Mouse (Mus musculus): ENCODE data around the gene Tpd52l2. TPM values are rescaled to one million over a fixed set of nuclear protein-coding genes. Genes with fewer than 3 reads are reported as not detected.
"Not testable (repeated sequence)": the region's sequence is repeated elsewhere in the genome, so short reads cannot be mapped to it uniquely, and the experiment has no call there.

Tpd52l2 gene
- polyA plus RNA-seq, 1 experiment from 2014 or later: 144 TPM

DNA sequence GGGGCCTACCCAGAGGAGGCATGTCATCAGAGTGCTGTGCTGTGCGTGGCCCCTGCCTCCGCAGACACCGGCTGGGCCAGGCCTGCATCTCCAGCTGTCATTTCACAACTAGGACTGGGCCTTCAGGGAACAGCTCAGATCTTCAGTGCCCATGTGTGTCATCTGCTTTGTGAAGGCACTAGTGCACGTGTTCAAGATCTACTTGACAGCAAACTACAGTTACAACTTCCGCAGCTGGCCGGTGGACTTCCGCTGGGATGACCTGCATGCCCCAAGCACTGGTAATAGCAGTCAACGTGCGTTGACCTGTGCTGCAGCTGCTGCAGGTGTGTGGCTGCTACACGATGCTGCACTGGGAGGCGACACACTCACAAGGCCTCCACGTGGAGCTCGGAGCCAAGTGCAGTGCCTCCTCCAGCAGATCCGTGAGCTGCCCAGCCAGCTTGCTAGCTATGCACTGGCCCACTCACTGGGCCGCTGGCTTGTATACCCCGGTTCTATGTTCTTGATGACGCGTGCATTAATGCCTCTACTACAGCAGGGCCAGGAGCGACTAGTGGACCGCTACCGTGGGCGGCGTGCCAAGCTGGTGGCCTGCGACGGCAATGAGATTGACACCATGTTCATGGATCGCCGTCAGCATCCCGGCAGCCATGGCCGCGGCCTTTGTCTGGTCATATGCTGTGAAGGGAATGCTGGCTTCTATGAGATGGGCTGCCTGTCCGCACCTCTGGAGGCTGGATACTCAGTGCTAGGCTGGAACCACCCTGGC, 3.6 kb upstream of the Tpd52l2 start, which contains the start of gene Abhd16b:
Gene Abhd16b, plus strand, starts transcription at position 51 of the 772 bp plus-strand sequence.
- no peak for ATAC-seq (replicated peaks; ENCODE audit: low FRiP score, low read depth)
- 72% methylated on average over 31 of the region's 31 CpGs for WGBS

DNA sequence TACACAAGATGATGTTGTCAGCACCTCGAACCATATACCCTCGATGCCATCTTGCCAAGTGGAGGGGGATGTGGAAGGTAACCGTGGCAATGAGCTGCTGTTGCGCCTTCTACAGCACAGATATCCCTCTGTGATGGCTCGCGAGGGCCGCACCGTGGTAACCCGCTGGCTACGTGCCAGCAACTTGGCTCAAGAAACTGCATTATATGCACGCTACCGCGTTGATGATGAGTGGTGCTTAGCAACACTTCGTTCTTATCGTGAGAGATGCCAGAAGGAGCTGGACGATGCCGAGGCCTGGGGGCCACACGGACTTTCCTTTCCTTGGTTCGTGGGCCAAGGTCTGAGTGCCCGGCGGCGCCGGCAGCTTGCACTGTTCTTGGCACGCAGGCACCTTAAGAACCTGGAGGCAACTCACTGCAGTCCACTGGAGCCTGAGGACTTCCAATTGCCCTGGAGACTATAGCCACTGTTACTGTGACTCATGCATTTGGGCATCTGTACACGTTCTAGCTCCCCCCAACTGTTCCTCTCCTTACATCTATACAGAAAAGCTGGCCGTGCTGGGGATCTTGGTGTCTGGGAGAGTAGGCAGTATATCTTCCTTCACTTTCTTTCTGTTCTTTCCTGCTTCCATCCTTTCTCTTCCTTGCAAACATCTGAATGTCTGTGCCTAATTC, 2.5 kb upstream of the Tpd52l2 start:
- no peaks in the 10 kb centered on the region for H3K36me3 ChIP-seq (ENCODE audit: insufficient read depth, low read length)
- DNase-seq (ENCODE audit: low spot score) (no peak), ATAC-seq (replicated peaks; ENCODE audit: low FRiP score, low read depth) (no peak)
- no peak overlapping the region for H3K27ac ChIP-seq
- H3K4me3 ChIP-seq (replicated peaks; ENCODE audit: low read depth, low read length): no peak overlapping the region
- TF ChIP-seq CTCF (IDR thresholded peaks at IDR 0.05; ENCODE audit: low read depth): no peak
- no peaks in the 10 kb centered on the region for H3K27me3 ChIP-seq (ENCODE audit: insufficient read depth, low read length)
- H3K4me1 ChIP-seq (replicated peaks; ENCODE audit: insufficient read depth, low read length): no peaks in the 10 kb centered on the region
- H3K4me2 ChIP-seq (ENCODE audit: low read length): no peak overlapping the region
- no peak overlapping the region for H3K9ac ChIP-seq (ENCODE audit: low read depth, low read length)
- WGBS: 81% methylated on average over 26 of the region's 26 CpGs
- no peaks in the 10 kb centered on the region for H3K9me3 ChIP-seq (replicated peaks; ENCODE audit: low read length)

More for the DNA sequence above, 3.6 kb upstream of the Tpd52l2 start, which contains the start of gene Abhd16b:
- H3K27ac ChIP-seq: no peak within 1 kb of the TSS
- H3K36me3 ChIP-seq (ENCODE audit: insufficient read depth, low read length): no peaks in the 10 kb centered on the region
- H3K9ac ChIP-seq (ENCODE audit: low read depth, low read length): no peak within 1 kb of the TSS
- H3K4me3 ChIP-seq (replicated peaks; ENCODE audit: low read depth, low read length): no peak within 1 kb of the TSS
- peaks cover under 1% of the 10 kb centered on the region; the same call in 1 of the 2 replicates for H3K4me1 ChIP-seq (replicated peaks; ENCODE audit: insufficient read depth, low read length)
- TF ChIP-seq CTCF (IDR thresholded peaks at IDR 0.05; ENCODE audit: low read depth): no peak
- H3K9me3 ChIP-seq (replicated peaks; ENCODE audit: low read length): no peaks in the 10 kb centered on the region
- no peak for DNase-seq (ENCODE audit: low spot score)
- H3K4me2 ChIP-seq (ENCODE audit: low read length): no peak within 1 kb of the TSS
- no peaks in the 10 kb centered on the region for H3K27me3 ChIP-seq (ENCODE audit: insufficient read depth, low read length)

DNA sequence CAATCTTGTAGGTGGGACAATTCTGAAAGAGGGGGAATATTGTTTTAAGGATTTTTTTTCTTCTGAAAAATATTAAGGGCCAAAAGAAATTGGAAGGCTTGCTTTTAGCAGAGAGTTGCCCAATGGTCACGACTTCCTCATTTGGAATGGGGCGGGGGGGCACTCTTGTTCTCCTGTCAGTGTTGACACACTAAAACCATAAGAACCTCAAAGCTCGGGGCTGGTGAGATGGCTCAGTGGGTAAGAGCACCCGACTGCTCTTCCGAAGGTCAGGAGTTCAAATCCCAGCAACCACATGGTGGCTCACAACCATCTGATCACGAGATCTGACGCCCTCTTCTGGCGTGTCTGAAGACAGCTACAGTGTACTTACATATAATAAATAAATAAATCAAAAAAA, 1.1 kb upstream of the Tpd52l2 start:
- not testable (repeated sequence) for ATAC-seq (replicated peaks; ENCODE audit: low FRiP score, low read depth); H3K9me3 ChIP-seq (replicated peaks; ENCODE audit: low read length); H3K4me3 ChIP-seq (replicated peaks; ENCODE audit: low read depth, low read length); H3K9ac ChIP-seq (ENCODE audit: low read depth, low read length); H3K4me1 ChIP-seq (replicated peaks; ENCODE audit: insufficient read depth, low read length); H3K27me3 ChIP-seq (ENCODE audit: insufficient read depth, low read length); DNase-seq (ENCODE audit: low spot score)
- peak overlapping the region; percentile 96; the same call in 1 of the 2 replicates for H3K27ac ChIP-seq
- 61% methylated on average over 8 of the region's 8 CpGs for WGBS
- H3K36me3 ChIP-seq (ENCODE audit: insufficient read depth, low read length): peaks cover 13% of the 10 kb centered on the region; the same call in 1 of the 2 replicates
- H3K4me2 ChIP-seq (ENCODE audit: low read length): 0 out of 2 replicates have a peak overlapping the region, but pooled peaks have one; percentile 84

DNA sequence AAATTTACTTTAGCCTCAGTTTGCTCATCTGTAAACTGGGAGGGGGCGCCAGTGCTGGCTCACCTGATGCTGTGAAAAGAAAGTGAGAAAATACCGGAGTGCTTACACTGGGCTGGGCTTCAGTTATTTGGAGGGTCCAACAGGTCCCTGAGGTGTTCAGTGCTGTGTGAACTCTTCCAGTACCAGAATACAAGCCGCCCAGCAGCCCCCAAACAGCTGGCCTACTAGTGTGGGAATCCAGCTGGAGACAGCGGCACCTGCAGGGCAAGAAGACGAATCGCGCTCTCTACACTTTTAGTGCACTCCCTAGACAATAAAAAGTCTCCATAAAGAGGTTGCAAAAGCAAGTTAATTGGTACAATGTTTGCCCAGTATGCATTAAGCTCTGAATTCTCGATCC, 661 bp upstream of the Tpd52l2 start:
- ATAC-seq (replicated peaks; ENCODE audit: low FRiP score, low read depth) (peak; percentile 69), DNase-seq (ENCODE audit: low spot score) (peak; percentile 94)
- H3K4me3 ChIP-seq (replicated peaks; ENCODE audit: low read depth, low read length): peak overlapping the region; percentile 71
- no peaks in the 10 kb centered on the region for H3K4me1 ChIP-seq (replicated peaks; ENCODE audit: insufficient read depth, low read length)
- WGBS: 7% methylated on average over 8 of the region's 8 CpGs
- H3K9ac ChIP-seq (ENCODE audit: low read depth, low read length): peak overlapping the region; percentile 47
- TF ChIP-seq CTCF (IDR thresholded peaks at IDR 0.05; ENCODE audit: low read depth): peak; percentile 81
- H3K9me3 ChIP-seq (replicated peaks; ENCODE audit: low read length): no peaks in the 10 kb centered on the region
- no peaks in the 10 kb centered on the region for H3K27me3 ChIP-seq (ENCODE audit: insufficient read depth, low read length)
- H3K4me2 ChIP-seq (ENCODE audit: low read length): peak overlapping the region; percentile 84
- H3K36me3 ChIP-seq (ENCODE audit: insufficient read depth, low read length): peaks cover 17% of the 10 kb centered on the region
- peak overlapping the region; percentile 96 for H3K27ac ChIP-seq

DNA sequence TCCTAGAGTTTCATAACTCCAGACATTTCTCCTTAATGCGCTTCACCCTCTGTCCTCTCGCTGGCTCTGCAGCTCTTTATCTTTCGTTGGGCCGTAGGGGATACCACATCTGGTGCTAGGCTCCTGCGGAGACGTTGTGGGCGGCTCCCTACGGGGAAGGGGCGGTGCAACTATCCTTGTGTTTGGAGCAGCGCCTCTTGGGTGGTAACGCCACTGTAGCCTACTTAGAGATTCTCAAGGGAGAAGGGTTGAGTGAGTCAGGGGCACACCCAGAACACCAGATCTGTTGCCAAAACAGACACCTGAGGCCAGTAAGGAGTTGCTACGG, 570 bp downstream of the Tpd52l2 start:
- TF ChIP-seq CTCF (IDR thresholded peaks at IDR 0.05; ENCODE audit: low read depth): no peak
- no peaks in the 10 kb centered on the region for H3K27me3 ChIP-seq (ENCODE audit: insufficient read depth, low read length)
- under 1% methylated on average over 12 of the region's 12 CpGs for WGBS
- no peaks in the 10 kb centered on the region for H3K9me3 ChIP-seq (replicated peaks; ENCODE audit: low read length)
- peak overlapping the region; percentile 86 for H3K9ac ChIP-seq (ENCODE audit: low read depth, low read length)
- peak overlapping the region; percentile 84 for H3K4me2 ChIP-seq (ENCODE audit: low read length)
- H3K4me1 ChIP-seq (replicated peaks; ENCODE audit: insufficient read depth, low read length): no peaks in the 10 kb centered on the region
- H3K36me3 ChIP-seq (ENCODE audit: insufficient read depth, low read length): peaks cover 29% of the 10 kb centered on the region
- peak overlapping the region; percentile 96 for H3K27ac ChIP-seq
- DNase-seq (ENCODE audit: low spot score): peak; percentile 82
- peak overlapping the region; percentile 71 for H3K4me3 ChIP-seq (replicated peaks; ENCODE audit: low read depth, low read length)
- peak; percentile 57 for ATAC-seq (replicated peaks; ENCODE audit: low FRiP score, low read depth)

DNA sequence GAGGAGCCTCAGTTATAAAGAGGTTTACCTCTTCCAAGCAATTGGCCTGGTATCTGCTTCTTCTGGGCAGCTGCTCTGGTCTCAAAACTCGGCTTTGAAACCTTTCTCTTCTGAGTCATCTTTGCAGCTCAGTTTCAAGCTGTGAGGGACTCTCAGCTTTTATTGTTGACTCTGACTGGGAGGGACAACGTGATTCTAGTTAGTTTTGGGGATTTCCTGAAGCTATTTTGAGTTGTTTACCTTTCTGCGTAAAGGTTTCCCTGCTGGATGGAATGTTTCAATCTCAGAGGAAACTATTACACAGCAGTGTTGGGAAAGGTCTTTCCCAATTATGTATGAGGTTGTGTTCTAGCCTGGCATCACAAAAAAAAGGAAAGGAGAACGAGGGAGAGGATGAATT, 1.7 kb downstream of the Tpd52l2 start:
- Histone ChIP-seq H3K9ac (ENCODE audit: low read depth, low read length) (no peak overlapping the region), H3K36me3 (ENCODE audit: insufficient read depth, low read length) (peaks cover 33% of the 10 kb centered on the region), H3K4me3 (replicated peaks; ENCODE audit: low read depth, low read length) (no peak overlapping the region), H3K27me3 (ENCODE audit: insufficient read depth, low read length) (no peaks in the 10 kb centered on the region), H3K9me3 (replicated peaks; ENCODE audit: low read length) (no peaks in the 10 kb centered on the region), H3K4me1 (replicated peaks; ENCODE audit: insufficient read depth, low read length) (no peaks in the 10 kb centered on the region), H3K27ac (no peak overlapping the region), H3K4me2 (ENCODE audit: low read length) (no peak overlapping the region)
- no peak for TF ChIP-seq CTCF (IDR thresholded peaks at IDR 0.05; ENCODE audit: low read depth)
- DNase-seq (ENCODE audit: low spot score) (no peak), ATAC-seq (replicated peaks; ENCODE audit: low FRiP score, low read depth) (no peak)
- 72% methylated on average over 4 of the region's 4 CpGs for WGBS
